Mouse (Mus musculus) neural tube, embryonic 14.5 days (tissue): ENCODE measurements around the gene Cald1. TPM values are rescaled to one million over a fixed set of nuclear protein-coding genes. Genes with fewer than 3 reads are reported as not detected.

Source experiments
- ATAC-seq: fragments of 200-750 bp; cut with Nextera tagmentation; 2 replicates; pipeline ENCODE4 v1.8.0; 2017; ENCODE audit warnings: low read depth, mild to moderate bottlenecking, moderate TSS enrichment, moderate library complexity
- H3K27ac ChIP-seq: fragments of 300-500 bp; sonication (generic); 2 replicates; pipeline ENCODE4 v1.5.1; 2014; ENCODE audit warnings: low read depth, mild to moderate bottlenecking, control low read depth, low read length, moderate library complexity, mixed read lengths
- H3K27me3 ChIP-seq: fragments of 300-500 bp; sonication (generic); 2 replicates; pipeline ENCODE4 v1.6.1; 2014; ENCODE audit warnings: low read length; ENCODE audit not compliant: control insufficient read depth, insufficient read depth
- H3K36me3 ChIP-seq: fragments of 300-500 bp; sonication (generic); 2 replicates; pipeline ENCODE4 v1.6.1; 2014; ENCODE audit warnings: low read length, mixed read lengths; ENCODE audit not compliant: control insufficient read depth, insufficient read depth
- H3K4me1 ChIP-seq: fragments of 300-500 bp; sonication (generic); 2 replicates; pipeline ENCODE4 v1.6.1; 2014; ENCODE audit warnings: low read length; ENCODE audit not compliant: control insufficient read depth, insufficient read depth
- H3K4me2 ChIP-seq: fragments of 300-500 bp; sonication (generic); 2 replicates; pipeline ENCODE4 v1.6.1; 2014; ENCODE audit warnings: mild to moderate bottlenecking, low read depth, low read length, control low read depth
- H3K4me3 ChIP-seq: fragments of 300-500 bp; sonication (generic); 2 replicates; pipeline ENCODE4 v1.5.1; 2014; ENCODE audit warnings: low read depth, low read length, control low read depth, mixed read lengths
- H3K9ac ChIP-seq: fragments of 300-500 bp; sonication (generic); replicated peaks from 2 replicates; pipeline ENCODE4 v1.6.1; 2014; ENCODE audit warnings: low read depth, mild to moderate bottlenecking, control low read depth, low read length, mixed read lengths
- H3K9me3 ChIP-seq: fragments of 300-500 bp; sonication (generic); 2 replicates; pipeline ENCODE4 v1.6.1; 2016; ENCODE audit warnings: low read length; ENCODE audit not compliant: control insufficient read depth
- WGBS: fragments of 180-500 bp; shearing (Covaris S2); extraction: QIAGEN DNeasy Blood & Tissue Kit; methylation state at CpG from one replicate; pipeline ENCODE4 v1.1.7; 2014; 5-methylcytosine and 5-hydroxymethylcytosine counted together
- polyA plus RNA-seq: library from polyadenylated mRNA; unstranded; fragments of >200 nt; fragmentation: Nextera tagmentation; extraction: Ambion mirVana; gene quantifications from 2 replicates; pipeline ENCODE4 v1.2.1, GENCODE M21; 2014

The Cald1 gene
- polyA plus RNA-seq, 1 experiment from 2014 or later, result 29.1 TPM

GRCm38 (mm10) chr6:34671355-34671754, 73.1 kb downstream of the Cald1 start:
- Histone ChIP-seq H3K4me1 (no peaks in the 10 kb centered on the region), H3K27ac (no peak overlapping the region), H3K9me3 (no peaks in the 10 kb centered on the region), H3K4me3 (no peak overlapping the region), H3K9ac (no peak overlapping the region), H3K27me3 (no peaks in the 10 kb centered on the region), H3K36me3 (no peaks in the 10 kb centered on the region), H3K4me2 (no peak overlapping the region)
- ATAC-seq, result no peak
- 93% methylated on average over 1 of the region's 1 CpGs for WGBS

GRCm38 (mm10) chr6:34674416-34674815, 76.1 kb downstream of the Cald1 start:
- Histone ChIP-seq H3K9me3 (no peaks in the 10 kb centered on the region), H3K27me3 (no peaks in the 10 kb centered on the region), H3K27ac (no peak overlapping the region), H3K4me1 (no peaks in the 10 kb centered on the region), H3K36me3 (no peaks in the 10 kb centered on the region), H3K4me3 (no peak overlapping the region), H3K9ac (no peak overlapping the region), H3K4me2 (no peak overlapping the region)
- WGBS, result 91% methylated on average over 7 of the region's 7 CpGs
- ATAC-seq, result no peak

- no peaks in the 10 kb centered on the region for H3K36me3 ChIP-seq
- H3K9me3 ChIP-seq, result no peaks in the 10 kb centered on the region
- no peak for ATAC-seq
- no peak overlapping the region for H3K4me3 ChIP-seq
- no peaks in the 10 kb centered on the region for H3K27me3 ChIP-seq
- no peak overlapping the region for H3K27ac ChIP-seq
- no peak overlapping the region for H3K9ac ChIP-seq
- no peaks in the 10 kb centered on the region for H3K4me1 ChIP-seq
- no peak overlapping the region for H3K4me2 ChIP-seq
- 75% methylated on average over 10 of the region's 10 CpGs for WGBS
Observed at GRCm38 (mm10) chr6:34674897-34675296, 76.6 kb downstream of the Cald1 start.

GRCm38 (mm10) chr6:34682126-34682525, 83.8 kb downstream of the Cald1 start:
- Histone ChIP-seq H3K9ac (no peak overlapping the region), H3K36me3 (no peaks in the 10 kb centered on the region), H3K27me3 (no peaks in the 10 kb centered on the region), H3K4me2 (no peak overlapping the region), H3K4me1 (no peaks in the 10 kb centered on the region), H3K9me3 (no peaks in the 10 kb centered on the region), H3K27ac (no peak overlapping the region), H3K4me3 (no peak overlapping the region)
- ATAC-seq, result no peak
- WGBS, result 68% methylated on average over 8 of the region's 8 CpGs

GRCm38 (mm10) chr6:34684886-34685285, 86.6 kb downstream of the Cald1 start:
- WGBS, result 59% methylated on average over 8 of the region's 8 CpGs
- no peaks in the 10 kb centered on the region for H3K36me3 ChIP-seq
- ATAC-seq, result no peak

GRCm38 (mm10) chr6:34688971-34689370, 90.7 kb downstream of the Cald1 start:
- Histone ChIP-seq H3K36me3 (no peaks in the 10 kb centered on the region), H3K9ac (no peak overlapping the region), H3K9me3 (no peaks in the 10 kb centered on the region), H3K4me3 (no peak overlapping the region), H3K27ac (no peak overlapping the region), H3K4me1 (no peaks in the 10 kb centered on the region), H3K27me3 (no peaks in the 10 kb centered on the region), H3K4me2 (no peak overlapping the region)
- WGBS, result 87% methylated on average over 2 of the region's 2 CpGs
- ATAC-seq, result no peak

More at GRCm38 (mm10) chr6:34684886-34685285, 86.6 kb downstream of the Cald1 start:
- no peak overlapping the region for H3K9ac ChIP-seq
- no peaks in the 10 kb centered on the region for H3K9me3 ChIP-seq
- no peaks in the 10 kb centered on the region for H3K4me1 ChIP-seq
- H3K27me3 ChIP-seq, result no peaks in the 10 kb centered on the region
- no peak overlapping the region for H3K4me2 ChIP-seq
- H3K4me3 ChIP-seq, result no peak overlapping the region
- H3K27ac ChIP-seq, result no peak overlapping the region

GRCm38 (mm10) chr6:34691416-34691815, 93.1 kb downstream of the Cald1 start:
- Histone ChIP-seq H3K27ac (no peak overlapping the region), H3K9me3 (no peaks in the 10 kb centered on the region), H3K4me3 (no peak overlapping the region), H3K9ac (no peak overlapping the region), H3K4me2 (no peak overlapping the region), H3K36me3 (no peaks in the 10 kb centered on the region), H3K4me1 (no peaks in the 10 kb centered on the region), H3K27me3 (no peaks in the 10 kb centered on the region)
- WGBS, result 82% methylated on average over 7 of the region's 7 CpGs
- ATAC-seq, result no peak

- no peak overlapping the region for H3K27ac ChIP-seq
- ATAC-seq, result no peak
Observed at GRCm38 (mm10) chr6:34694096-34694495, 95.8 kb downstream of the Cald1 start.

GRCm38 (mm10) chr6:34703421-34704120, 105.3 kb downstream of the Cald1 start:
- H3K27ac ChIP-seq, result no peak overlapping the region
- H3K4me1 ChIP-seq, result peaks cover 3% of the 10 kb centered on the region; the same call in 1 of the 2 replicates
- no peak overlapping the region for H3K4me3 ChIP-seq
- no peaks in the 10 kb centered on the region for H3K27me3 ChIP-seq
- no peak overlapping the region for H3K9ac ChIP-seq
- H3K4me2 ChIP-seq, result no peak overlapping the region
- no peaks in the 10 kb centered on the region for H3K9me3 ChIP-seq
- no peaks in the 10 kb centered on the region for H3K36me3 ChIP-seq
- ATAC-seq, result no peak
- 92% methylated on average over 1 of the region's 1 CpGs for WGBS

More at GRCm38 (mm10) chr6:34694096-34694495, 95.8 kb downstream of the Cald1 start:
- Histone ChIP-seq H3K4me2 (no peak overlapping the region), H3K4me1 (no peaks in the 10 kb centered on the region), H3K9me3 (no peaks in the 10 kb centered on the region), H3K9ac (no peak overlapping the region), H3K27me3 (no peaks in the 10 kb centered on the region), H3K4me3 (no peak overlapping the region), H3K36me3 (no peaks in the 10 kb centered on the region)
- WGBS, result 86% methylated on average over 4 of the region's 4 CpGs
